8 mouse cellular contexts compared by ENCODE assay signal in the genomic region with DNA sequence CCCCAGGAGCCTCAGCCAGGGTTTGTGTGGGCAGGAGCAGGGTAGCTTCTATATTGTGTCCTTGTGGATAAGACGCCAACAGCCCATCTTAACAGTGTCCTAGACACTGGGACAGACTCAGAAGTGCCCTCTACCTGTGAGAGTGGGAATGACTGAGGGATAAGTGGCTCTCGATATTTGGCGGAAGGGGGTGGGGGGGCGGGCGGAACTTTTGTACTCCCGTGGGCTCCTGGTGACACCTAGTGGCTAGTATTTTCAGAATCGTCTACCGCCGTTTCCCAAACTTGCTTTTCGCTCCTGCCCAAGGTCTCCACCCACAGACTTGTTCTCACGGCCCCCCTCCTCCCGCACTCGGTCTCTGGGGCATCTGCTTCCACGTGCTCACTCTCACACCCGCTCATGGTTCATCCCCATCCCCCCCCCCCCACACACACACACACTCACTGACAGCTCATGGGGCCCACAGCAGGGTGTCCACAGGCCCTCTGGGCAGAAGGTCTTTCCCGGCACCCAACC. TPM values are rescaled to one million over a fixed set of nuclear protein-coding genes. Genes with fewer than 3 reads are reported as not detected.
DNase-seq lines count a peak whose midpoint lies in the region; ATAC-seq lines count a peak whose summit lies in the region.

No protein-coding gene starts in this region.

- no peaks in the 10 kb centered on the region for H3K36me3 ChIP-seq in limb, embryonic 10.5 days
- no peaks in the 10 kb centered on the region for H3K36me3 ChIP-seq in midbrain, embryonic 12.5 days

- H3K9ac ChIP-seq in midbrain, embryonic 12.5 days (replicated peaks), result 0 out of 2 replicates have a peak overlapping the region, but pooled peaks have one; percentile 39

- peak overlapping the region; percentile 38 for H3K4me2 ChIP-seq in midbrain, embryonic 12.5 days (replicated peaks)

- peak; percentile 94 for DNase-seq in 416B (ENCODE audit: low read depth)
- DNase-seq in adrenal gland, adult 2 months, result peak; percentile 77
- peak; percentile 88 for DNase-seq in embryo, embryonic 9.5 days (ENCODE audit: extremely low spot score)
- DNase-seq in heart, adult 18-20 months, result peak; percentile 82 to 88
- DNase-seq in kidney, adult 11 months, result peak; percentile 64
- peak; percentile 83 for DNase-seq in limb, embryonic 10.5 days (ENCODE audit: low spot score)
- DNase-seq in spleen, postnatal 36 days (ENCODE audit: low spot score in 2 of 2), result peak; percentile 30 to 46

- ATAC-seq in midbrain, embryonic 12.5 days (ENCODE audit: low FRiP score, low read depth), result peak; percentile 80

- peak overlapping the region; percentile 32 for H3K4me3 ChIP-seq in limb, embryonic 10.5 days
- peak overlapping the region; percentile 15; the same call in 1 of the 2 replicates for H3K4me3 ChIP-seq in midbrain, embryonic 12.5 days

- no peaks in the 10 kb centered on the region for H3K9me3 ChIP-seq in limb, embryonic 10.5 days (replicated peaks)
- no peaks in the 10 kb centered on the region for H3K9me3 ChIP-seq in midbrain, embryonic 12.5 days

- H3K27ac ChIP-seq in limb, embryonic 10.5 days, result no peak overlapping the region
- no peak overlapping the region for H3K27ac ChIP-seq in midbrain, embryonic 12.5 days (replicated peaks)

- peaks cover 11% of the 10 kb centered on the region for H3K4me1 ChIP-seq in limb, embryonic 10.5 days
- H3K4me1 ChIP-seq in midbrain, embryonic 12.5 days, result peaks cover 5% of the 10 kb centered on the region; the same call in 1 of the 2 replicates

- 3% methylated on average over 16 of the region's 16 CpGs for WGBS in limb, embryonic 10.5 days
- 5% methylated on average over 16 of the region's 16 CpGs for WGBS in midbrain, embryonic 12.5 days

- peaks cover 59% of the 10 kb centered on the region for H3K27me3 ChIP-seq in limb, embryonic 10.5 days (ENCODE audit: low read depth, poor library complexity, severe bottlenecking)
- H3K27me3 ChIP-seq in midbrain, embryonic 12.5 days, result peaks cover 37% of the 10 kb centered on the region

RNA-seq across cellular contexts. Expression of a gene that starts 14.3 kb away (rescaled TPM):
- 10 to 100 TPM in 1 of 2 experiments, 1 to 10 TPM in 1; 6.4 to 28.1 TPM for total RNA-seq in adrenal gland, adult 2 months (2021)
- 26.6 and 40.9 TPM in 2 replicates for polyA plus RNA-seq in adrenal gland, adult 2 months (2012; rRNA removed)
- 1 to 10 TPM in 1 of 2 experiments, under 1 TPM in 1; 0.35 to 1.1 TPM for total RNA-seq in heart, adult 18-20 months (2021)
- 0.31 TPM in 1 of 2 replicates, not detected in the other for polyA plus RNA-seq in limb, embryonic 10.5 days (2016; fragmentation: Nextera tagmentation; extraction: Ambion mirVana)
- 1.0 and 1.2 TPM in 2 replicates for polyA plus RNA-seq in midbrain, embryonic 12.5 days (2016; fragmentation: Nextera tagmentation; extraction: Ambion mirVana)

RNA-seq across cellular contexts. Expression of a gene that starts 43.4 kb away (rescaled TPM):
- 10 to 100 TPM; 14.9 to 22.7 TPM for total RNA-seq in adrenal gland, adult 2 months (2021)
- 38.8 and 42.9 TPM in 2 replicates for polyA plus RNA-seq in adrenal gland, adult 2 months (2012; rRNA removed)
- 1 to 10 TPM; 7.4 to 9.4 TPM for total RNA-seq in heart, adult 18-20 months (2021)
- 7.8 and 9.4 TPM in 2 replicates for polyA plus RNA-seq in limb, embryonic 10.5 days (2016; fragmentation: Nextera tagmentation; extraction: Ambion mirVana)
- 19.3 and 20.7 TPM in 2 replicates for polyA plus RNA-seq in midbrain, embryonic 12.5 days (2016; fragmentation: Nextera tagmentation; extraction: Ambion mirVana)

RNA-seq across cellular contexts. Expression of a gene that starts 52.8 kb away (rescaled TPM):
- total RNA-seq in adrenal gland, adult 2 months (2021), result 100 to 1,000 TPM in 1 of 2 experiments, 10 to 100 TPM in 1; 88.3 to 319 TPM
- polyA plus RNA-seq in adrenal gland, adult 2 months (2012; rRNA removed), result 405 and 678 TPM in 2 replicates
- 10 to 100 TPM in 1 of 2 experiments, 1 to 10 TPM in 1; 8.0 to 22.5 TPM for total RNA-seq in heart, adult 18-20 months (2021)
- polyA plus RNA-seq in limb, embryonic 10.5 days (2016; fragmentation: Nextera tagmentation; extraction: Ambion mirVana), result 0.25 and 0.40 TPM in 2 replicates
- 0.77 TPM in 2 replicates for polyA plus RNA-seq in midbrain, embryonic 12.5 days (2016; fragmentation: Nextera tagmentation; extraction: Ambion mirVana)

Comparison
In these comparisons a context has a peak if more than half of its experiments do, and no peak if none do; other contexts are left out.
1. DNase-seq: peak in every context shown above with its lines; median percentile 94 in 416B; 88 in embryo, embryonic 9.5 days; 85 in heart, adult 18-20 months; 83 in limb, embryonic 10.5 days; 77 in adrenal gland, adult 2 months; 64 in kidney, adult 11 months; 38 in spleen, postnatal 36 days.
2. RNA of a gene that starts 14.3 kb away (polyA plus RNA-seq): 26.6 to 40.9 TPM in adrenal gland, adult 2 months; 1.0 to 1.2 TPM in midbrain, embryonic 12.5 days and 0.31 TPM in limb, embryonic 10.5 days; every median in the first group is over 10 times any median in the second.
3. RNA of a gene that starts 52.8 kb away (polyA plus RNA-seq): 405 to 678 TPM in adrenal gland, adult 2 months; 0.77 TPM in midbrain, embryonic 12.5 days and 0.25 to 0.40 TPM in limb, embryonic 10.5 days; every median in the first group is over 100 times any median in the second.